In the genomic region with DNA sequence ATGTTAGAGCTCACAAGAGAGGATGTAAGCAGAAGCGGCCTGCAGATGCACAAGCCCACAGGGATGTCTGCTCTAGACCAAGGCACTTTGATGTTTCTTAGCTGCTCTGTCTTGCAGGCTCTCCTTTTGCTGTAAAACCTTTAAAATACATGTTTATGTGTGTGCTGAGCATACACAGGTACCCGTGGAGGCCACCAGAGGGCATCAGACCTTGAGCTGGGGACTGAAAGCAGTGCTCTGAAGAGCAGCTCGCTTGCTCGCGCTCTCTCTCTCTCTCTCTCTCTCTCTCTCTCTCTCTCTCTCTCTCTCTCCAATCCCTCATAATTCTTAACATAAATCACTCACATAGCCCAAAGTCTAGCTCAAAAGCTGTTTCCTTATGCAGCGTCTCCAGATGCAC, we compare ENCODE assay signal across 8 mouse cellular contexts. TPM values are rescaled to one million over a fixed set of nuclear protein-coding genes. Genes with fewer than 3 reads are reported as not detected.
DNase-seq lines count a peak whose midpoint lies in the region; ATAC-seq and TF ChIP-seq lines count a peak whose summit lies in the region.

No protein-coding gene starts in this region.

- H3K4me3 ChIP-seq in spleen, adult 2 months (ENCODE audit: extremely low read depth, insufficient read depth, insufficient read length), result no peak overlapping the region
- no peak overlapping the region for H3K4me3 ChIP-seq in hindbrain, embryonic 12.5 days

- no peak for ATAC-seq in erythroid progenitor cell, adult 5-6 weeks (replicated peaks; ENCODE audit: low FRiP score, poor library complexity, severe bottlenecking)
- no peak for ATAC-seq in hindbrain, embryonic 12.5 days (ENCODE audit: low FRiP score)

- H3K27me3 ChIP-seq in spleen, adult 2 months (ENCODE audit: control insufficient read depth, insufficient read depth, low read length), result no peaks in the 10 kb centered on the region
- no peaks in the 10 kb centered on the region for H3K27me3 ChIP-seq in hindbrain, embryonic 12.5 days

- TF ChIP-seq CTCF in spleen, adult 2 months (IDR thresholded peaks at IDR 0.05; ENCODE audit: extremely low read depth, insufficient read depth, insufficient read length, insufficient replicate concordance), result 0 out of 2 replicates have a peak, but pooled peaks have one; percentile 24

- 77% methylated on average over 6 of the region's 6 CpGs for WGBS in spleen, adult 2 months
- WGBS in hindbrain, embryonic 12.5 days, result 72% methylated on average over 6 of the region's 6 CpGs

- peaks cover 13% of the 10 kb centered on the region; the same call in 1 of the 2 replicates for H3K4me1 ChIP-seq in spleen, adult 2 months (ENCODE audit: control insufficient read depth, insufficient read depth, insufficient read length)
- peaks cover 6% of the 10 kb centered on the region; the same call in 1 of the 2 replicates for H3K4me1 ChIP-seq in hindbrain, embryonic 12.5 days

- H3K9me3 ChIP-seq in hindbrain, embryonic 12.5 days (replicated peaks), result no peaks in the 10 kb centered on the region

- peaks cover 8% of the 10 kb centered on the region for H3K36me3 ChIP-seq in spleen, adult 2 months (ENCODE audit: control insufficient read depth, insufficient read depth, low read length)
- peaks cover 43% of the 10 kb centered on the region for H3K36me3 ChIP-seq in hindbrain, embryonic 12.5 days

- H3K27ac ChIP-seq in spleen, adult 2 months (ENCODE audit: insufficient read depth, low read length), result no peak overlapping the region
- H3K27ac ChIP-seq in hindbrain, embryonic 12.5 days, result no peak overlapping the region

- no peak overlapping the region for H3K4me2 ChIP-seq in hindbrain, embryonic 12.5 days (replicated peaks)

- TF ChIP-seq POLR2A in spleen, adult 2 months (IDR thresholded peaks at IDR 0.05; ENCODE audit: low read depth, low read length), result no peak

- DNase-seq in gastrocnemius, postnatal 10 days, result peak; percentile 18
- no peak for DNase-seq in gastrocnemius, postnatal 4 days (ENCODE audit: low spot score in 2 of 2)
- DNase-seq in spleen, adult 2 months (ENCODE audit: low read depth in 1 of 2, low spot score in 2 of 2), result peak; percentile 17 to 26
- no peak for DNase-seq in spleen, adult 12 weeks (ENCODE audit: low spot score)
- DNase-seq in induced T-regulatory cell, adult 2 months (ENCODE audit: low read depth), result peak; percentile 73
- no peak for DNase-seq in urinary bladder, postnatal 25 days (ENCODE audit: low spot score)

- H3K9ac ChIP-seq in hindbrain, embryonic 12.5 days, result no peak overlapping the region

RNA-seq across cellular contexts. Expression of gene Gosr1, which starts 24.3 kb away (rescaled TPM):
- total RNA-seq in gastrocnemius, postnatal 10 days (2021), result 10 to 100 TPM; 24.6 to 29.8 TPM
- 10 to 100 TPM; 26.4 to 33.2 TPM for total RNA-seq in gastrocnemius, postnatal 4 days (2021)
- 11.8 and 12.2 TPM in 2 replicates for polyA plus RNA-seq in spleen, adult 2 months (2012; rRNA removed)
- total RNA-seq in erythroid progenitor cell, adult 5-6 weeks (2015; ENCODE audit: low replicate concordance), result 6.8 and 13.0 TPM in 2 replicates
- 7.7 and 66.6 TPM in 2 replicates for total RNA-seq in erythroid progenitor cell, adult 5-6 weeks (2017; ENCODE audit: low replicate concordance)
- 29.5 and 30.4 TPM in 2 replicates for polyA plus RNA-seq in hindbrain, embryonic 12.5 days (2016; fragmentation: Nextera tagmentation; extraction: Ambion mirVana)

RNA-seq across cellular contexts. Expression of gene Trarg1, which starts 59.5 kb away (rescaled TPM):
- 1 to 10 TPM; 2.0 to 2.1 TPM for total RNA-seq in gastrocnemius, postnatal 10 days (2021)
- total RNA-seq in gastrocnemius, postnatal 4 days (2021), result 1 to 10 TPM; 3.3 to 8.7 TPM
- polyA plus RNA-seq in spleen, adult 2 months (2012; rRNA removed), result 0.61 and 0.78 TPM in 2 replicates
- total RNA-seq in erythroid progenitor cell, adult 5-6 weeks (2015; ENCODE audit: low replicate concordance), result not detected in 2 replicates
- 0.13 TPM in 1 of 2 replicates, not detected in the other for total RNA-seq in erythroid progenitor cell, adult 5-6 weeks (2017; ENCODE audit: low replicate concordance)
- polyA plus RNA-seq in hindbrain, embryonic 12.5 days (2016; fragmentation: Nextera tagmentation; extraction: Ambion mirVana), result 0.10 and 0.40 TPM in 2 replicates

Comparison
In these comparisons a context has a peak if more than half of its experiments do, and no peak if none do; other contexts are left out.
1. DNase-seq: peak in gastrocnemius, postnatal 10 days (single experiment), spleen, adult 2 months (2 of 2) and induced T-regulatory cell, adult 2 months (single experiment); none in gastrocnemius, postnatal 4 days (0 of 2), spleen, adult 12 weeks (single experiment) and urinary bladder, postnatal 25 days (single experiment).